Mouse (Mus musculus): ENCODE data around the gene Irf5.
"Not testable (repeated sequence)": the region's sequence is repeated elsewhere in the genome, so short reads cannot be mapped to it uniquely, and the experiment has no call there.

Gene Irf5

GRCm38 (mm10) chr6:29527361-29528164 lies 1.1 kb downstream of the Irf5 start:
- no peak for DNase-seq

- DNase-seq, result no peak
Observed at GRCm38 (mm10) chr6:29528165-29528505, 1.7 kb downstream of the Irf5 start.

- no peak for DNase-seq
Observed at GRCm38 (mm10) chr6:29528561-29529443, 2.4 kb downstream of the Irf5 start.

GRCm38 (mm10) chr6:29529444-29529820 lies 3.0 kb downstream of the Irf5 start:
- no peak for DNase-seq

GRCm38 (mm10) chr6:29530050-29530449 lies 3.6 kb downstream of the Irf5 start:
- DNase-seq, result no peak

- DNase-seq, result no peak
Observed at GRCm38 (mm10) chr6:29535316-29535715, 8.9 kb downstream of the Irf5 start.

- no peak for DNase-seq
Observed at GRCm38 (mm10) chr6:29536651-29537193, 10.3 kb downstream of the Irf5 start.

- DNase-seq, result no peak
Observed at GRCm38 (mm10) chr6:29537221-29537620, 10.8 kb downstream of the Irf5 start.

GRCm38 (mm10) chr6:29539502-29539901 lies 13.1 kb downstream of the Irf5 start:
- DNase-seq, result no peak

GRCm38 (mm10) chr6:29540223-29540622 lies 13.8 kb downstream of the Irf5 start:
- no peak for DNase-seq

- no peak for DNase-seq
Observed at GRCm38 (mm10) chr6:29540956-29541355, 14.5 kb downstream of the Irf5 start.

GRCm38 (mm10) chr6:29545611-29546010 lies 19.2 kb downstream of the Irf5 start:
- no peak for DNase-seq

- no peak for DNase-seq
Observed at GRCm38 (mm10) chr6:29547582-29547981, 21.2 kb downstream of the Irf5 start.

- no peak for DNase-seq
Observed at GRCm38 (mm10) chr6:29548086-29548485, 21.7 kb downstream of the Irf5 start.

GRCm38 (mm10) chr6:29552526-29552925 lies 26.1 kb downstream of the Irf5 start:
- no peak for DNase-seq

GRCm38 (mm10) chr6:29557112-29557511 lies 30.7 kb downstream of the Irf5 start:
- DNase-seq, result no peak

GRCm38 (mm10) chr6:29576388-29576787 lies 50.0 kb downstream of the Irf5 start:
- not testable (repeated sequence) for DNase-seq

GRCm38 (mm10) chr6:29580770-29581169 lies 54.3 kb downstream of the Irf5 start:
- DNase-seq, result no peak

- DNase-seq, result no peak
Observed at GRCm38 (mm10) chr6:29581202-29581601, 54.8 kb downstream of the Irf5 start.
